Mouse (Mus musculus) lung, postnatal 0 days (tissue): ENCODE results near the gene Calhm4. TPM values are rescaled to one million over a fixed set of nuclear protein-coding genes. Genes with fewer than 3 reads are reported as not detected.

Source experiments
- ATAC-seq: fragments of 200-750 bp; cut with Nextera tagmentation; 2 replicates; pipeline ENCODE4 v1.8.0; 2017; ENCODE audit warnings: moderate library complexity
- DNase-seq: peaks from one replicate; pipeline ENCODE4 v3.0.0-alpha.2; 2016; ENCODE audit warnings: low spot score
- H3K27ac ChIP-seq: fragments of 300-500 bp; sonication (generic); 2 replicates; pipeline ENCODE4 v1.5.1; 2014; ENCODE audit warnings: antibody characterized with exemption, mild to moderate bottlenecking, low read length, mixed read lengths
- H3K27me3 ChIP-seq: fragments of 300-500 bp; sonication (generic); replicated peaks from 2 replicates; pipeline ENCODE4 v1.6.1; 2014; ENCODE audit warnings: low read length, mixed read lengths; ENCODE audit not compliant: insufficient read depth
- H3K36me3 ChIP-seq: fragments of 300-500 bp; sonication (generic); 2 replicates; pipeline ENCODE4 v1.6.1; 2014; ENCODE audit warnings: low read length, mixed read lengths; ENCODE audit not compliant: insufficient read depth
- H3K4me1 ChIP-seq: fragments of 300-500 bp; sonication (generic); 2 replicates; pipeline ENCODE4 v1.6.1; 2014; ENCODE audit warnings: antibody characterized with exemption, low read depth, low read length, mixed read lengths; ENCODE audit not compliant: insufficient read depth
- H3K4me2 ChIP-seq: fragments of 300-500 bp; sonication (generic); replicated peaks from 2 replicates; pipeline ENCODE4 v1.6.1; 2014; ENCODE audit warnings: low read depth, mild to moderate bottlenecking, low read length, moderate library complexity, mixed read lengths
- H3K4me3 ChIP-seq: fragments of 300-500 bp; sonication (generic); 2 replicates; pipeline ENCODE4 v1.5.1; 2014; ENCODE audit warnings: low read depth, low read length
- H3K9ac ChIP-seq: fragments of 300-500 bp; sonication (generic); replicated peaks from 2 replicates; pipeline ENCODE4 v1.6.1; 2014; ENCODE audit warnings: low read depth, mild to moderate bottlenecking
- H3K9me3 ChIP-seq: fragments of 300-500 bp; sonication (generic); 2 replicates; pipeline ENCODE4 v1.6.1; 2016; ENCODE audit warnings: low read length, mixed read lengths
- CTCF ChIP-seq: IDR thresholded peaks from 2 replicates; pipeline ENCODE4 v1.5.1; 2016; ENCODE audit warnings: antibody characterized with exemption, mild to moderate bottlenecking
- EP300 ChIP-seq: IDR thresholded peaks from 2 replicates; pipeline ENCODE4 v1.6.1; 2016; ENCODE audit warnings: antibody characterized with exemption, mild to moderate bottlenecking, control low read depth
- WGBS: fragments of 180-500 bp; shearing (Covaris S2); extraction: QIAGEN DNeasy Blood & Tissue Kit; methylation state at CpG from one replicate; pipeline ENCODE4 v1.1.7; 2014; 5-methylcytosine and 5-hydroxymethylcytosine counted together
- polyA plus RNA-seq: library from polyadenylated mRNA; unstranded; fragments of >200 nt; fragmentation: Nextera tagmentation; extraction: Ambion mirVana; gene quantifications from 2 replicates; pipeline ENCODE4 v1.2.1, GENCODE M21; 2015

Calhm4 gene
- polyA plus RNA-seq, 1 experiment from 2014 or later: not detected

- Histone ChIP-seq H3K4me2 (no peak within 1 kb of the TSS), H3K9me3 (no peaks in the 10 kb centered on the region), H3K36me3 (no peaks in the 10 kb centered on the region), H3K27ac (no peak within 1 kb of the TSS), H3K27me3 (no peaks in the 10 kb centered on the region), H3K4me1 (no peaks in the 10 kb centered on the region), H3K9ac (no peak within 1 kb of the TSS), H3K4me3 (no peak within 1 kb of the TSS)
- 88% methylated on average over 3 of the region's 3 CpGs for WGBS
- DNase-seq (no peak), ATAC-seq (no peak)
- TF ChIP-seq CTCF: no peak
- no peak for TF ChIP-seq EP300
Observed at GRCm38 (mm10) chr10:34037401-34037800, 6.7 kb downstream of the Calhm4 start, which contains the start of gene Trappc3l. Gene Trappc3l, plus strand, starts transcription at chr10:34037597.

GRCm38 (mm10) chr10:34036587-34036986, 7.5 kb downstream of the Calhm4 start:
- H3K9ac ChIP-seq: no peak overlapping the region
- WGBS: 11% methylated on average over 5 of the region's 5 CpGs
- ATAC-seq (peak; percentile 73), DNase-seq (peak; percentile 87)
- H3K27me3 ChIP-seq: no peaks in the 10 kb centered on the region
- H3K4me3 ChIP-seq: no peak overlapping the region
- no peaks in the 10 kb centered on the region for H3K36me3 ChIP-seq
- TF ChIP-seq CTCF: peak; percentile 89
- TF ChIP-seq EP300: no peak
- no peaks in the 10 kb centered on the region for H3K4me1 ChIP-seq
- no peak overlapping the region for H3K27ac ChIP-seq
- no peaks in the 10 kb centered on the region for H3K9me3 ChIP-seq
- no peak overlapping the region for H3K4me2 ChIP-seq

DNA sequence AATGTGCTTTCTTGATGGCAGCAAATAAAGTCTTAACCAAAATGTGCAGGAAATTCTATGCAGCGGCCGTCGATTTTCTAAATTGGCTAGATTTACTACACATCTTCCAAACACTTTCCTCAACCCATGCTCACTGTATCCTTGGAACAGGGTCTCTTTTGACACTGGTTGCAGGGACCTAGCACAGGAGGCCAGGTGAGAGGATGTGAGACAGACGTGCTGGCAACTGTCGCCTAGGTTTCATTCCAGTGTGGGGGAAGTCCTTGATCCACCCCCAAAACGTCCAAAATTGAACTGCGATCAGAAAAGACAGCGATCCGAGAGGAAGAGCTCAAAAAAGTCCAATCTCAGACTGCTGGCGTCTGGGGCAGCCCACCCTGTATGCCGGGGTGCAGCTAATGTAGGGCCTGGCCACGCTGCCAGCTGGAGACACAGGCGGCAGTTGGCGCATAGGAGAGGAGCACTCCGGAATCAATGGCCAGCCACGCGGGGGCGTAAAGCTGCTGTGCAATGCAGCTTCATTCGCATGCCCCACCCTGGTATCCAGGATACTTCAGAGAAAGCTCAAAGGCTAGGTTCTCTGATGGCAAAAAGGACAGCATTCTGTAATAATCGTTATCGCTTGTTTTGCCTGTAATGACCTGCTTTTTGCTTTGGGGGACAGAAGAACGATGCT, 10.3 kb downstream of the Calhm4 start:
- Histone ChIP-seq H3K4me3 (no peak overlapping the region), H3K4me1 (no peaks in the 10 kb centered on the region), H3K4me2 (peak overlapping the region; percentile 30; the same call in 1 of the 2 replicates), H3K27me3 (no peaks in the 10 kb centered on the region), H3K9ac (0 out of 2 replicates have a peak overlapping the region, but pooled peaks have one; percentile 8), H3K36me3 (no peaks in the 10 kb centered on the region), H3K9me3 (no peaks in the 10 kb centered on the region), H3K27ac (no peak overlapping the region)
- DNase-seq (peak; percentile 85), ATAC-seq (peak; percentile 85)
- WGBS: 21% methylated on average over 22 of the region's 22 CpGs
- TF ChIP-seq CTCF (peak; percentile 88), EP300 (no peak)

DNA sequence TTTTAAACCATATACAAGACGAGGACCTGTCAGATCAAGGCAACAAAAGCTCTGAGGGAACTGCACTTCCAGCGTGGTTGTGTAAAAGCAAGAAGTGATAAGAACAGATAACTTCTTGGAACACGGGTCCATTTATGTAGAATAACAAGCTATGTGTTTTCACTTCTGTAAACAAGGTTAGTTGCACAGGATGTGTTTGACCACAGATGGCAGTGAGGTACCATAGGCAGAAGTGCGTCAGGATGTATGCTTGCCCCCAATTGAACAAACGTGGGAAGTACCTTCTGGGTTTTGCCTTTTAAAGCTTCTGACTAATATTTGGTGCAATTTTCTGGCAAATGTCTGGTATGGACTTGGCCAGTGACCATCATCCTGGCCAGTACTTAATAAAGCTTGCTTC, 13.8 kb downstream of the Calhm4 start:
- Histone ChIP-seq H3K36me3 (no peaks in the 10 kb centered on the region), H3K9me3 (no peaks in the 10 kb centered on the region), H3K27me3 (no peaks in the 10 kb centered on the region), H3K4me1 (no peaks in the 10 kb centered on the region), H3K9ac (no peak overlapping the region), H3K4me3 (no peak overlapping the region), H3K27ac (no peak overlapping the region), H3K4me2 (no peak overlapping the region)
- no peak for ATAC-seq
- TF ChIP-seq EP300 (no peak), CTCF (no peak)
- no peak for DNase-seq
- 49% methylated on average over 5 of the region's 5 CpGs for WGBS

DNA sequence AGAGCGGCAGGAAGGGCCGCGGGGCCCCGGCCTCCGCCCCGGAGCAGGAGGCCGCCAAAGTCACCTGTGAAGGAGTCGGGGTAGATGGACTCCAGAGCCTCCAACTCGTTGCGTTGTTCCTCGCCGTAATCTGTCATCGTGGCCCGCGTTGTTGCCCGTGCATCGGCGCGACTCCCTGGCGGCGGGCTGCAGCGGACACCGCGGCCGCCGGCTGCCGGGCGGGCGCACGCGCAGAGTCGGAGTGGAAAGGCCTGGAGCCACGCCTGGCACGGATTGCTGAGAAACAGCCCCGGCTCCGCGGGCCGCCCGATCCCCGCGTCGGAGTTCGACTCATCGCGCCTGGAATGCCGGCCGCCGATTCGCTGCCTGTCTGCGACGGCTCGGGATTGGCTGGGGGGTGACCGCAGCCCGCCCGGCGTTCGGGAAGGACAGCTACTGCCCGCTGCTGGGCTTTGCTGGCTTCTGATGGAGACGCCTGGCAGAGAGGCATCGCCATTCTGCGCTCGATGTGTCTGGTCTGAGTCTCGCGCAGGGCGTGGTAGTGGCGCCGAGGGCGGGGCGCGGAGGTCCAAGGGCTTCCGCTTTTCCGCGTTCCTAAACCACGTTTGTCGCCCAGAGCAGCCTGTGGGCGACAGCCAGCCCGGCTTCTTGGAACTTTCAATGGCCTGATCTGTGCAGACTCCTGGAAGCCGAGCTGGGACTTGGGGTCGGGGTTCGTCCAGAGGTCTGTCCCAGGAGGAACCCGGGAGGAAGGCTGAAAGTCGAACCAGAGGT, 24.6 kb downstream of the Calhm4 start, which contains the start of gene Rwdd1:
Gene Rwdd1 (minus strand): TSS at position 323 of the 774 bp plus-strand sequence.
- H3K9ac ChIP-seq: peak within 1 kb of the TSS; percentile 84
- under 1% methylated on average over 80 of the region's 82 CpGs for WGBS
- H3K36me3 ChIP-seq: no peaks in the 10 kb centered on the region
- no peaks in the 10 kb centered on the region for H3K9me3 ChIP-seq
- no peaks in the 10 kb centered on the region for H3K27me3 ChIP-seq
- DNase-seq (peak; percentile 99), ATAC-seq (peak; percentile 100)
- peaks cover 8% of the 10 kb centered on the region; the same call in 1 of the 2 replicates for H3K4me1 ChIP-seq
- H3K27ac ChIP-seq: peak within 1 kb of the TSS; percentile 96
- TF ChIP-seq EP300: 0 out of 2 replicates have a peak, but pooled peaks have one; percentile 57
- peak; percentile 52 for TF ChIP-seq CTCF
- H3K4me3 ChIP-seq: peak within 1 kb of the TSS; percentile 87
- peak within 1 kb of the TSS; percentile 69 for H3K4me2 ChIP-seq

- TF ChIP-seq EP300: no peak
- no peak for TF ChIP-seq CTCF
- Histone ChIP-seq H3K4me1 (peaks cover 8% of the 10 kb centered on the region; the same call in 1 of the 2 replicates), H3K36me3 (no peaks in the 10 kb centered on the region), H3K4me3 (peak overlapping the region; percentile 87), H3K9ac (peak overlapping the region; percentile 84), H3K9me3 (no peaks in the 10 kb centered on the region), H3K27me3 (no peaks in the 10 kb centered on the region), H3K4me2 (peak overlapping the region; percentile 69), H3K27ac (peak overlapping the region; percentile 96)
- WGBS: under 1% methylated on average over 21 of the region's 21 CpGs
- DNase-seq (peak; percentile 47), ATAC-seq (peak; percentile 30; the same call in 1 of the 2 replicates)
Observed at GRCm38 (mm10) chr10:34018746-34019301, 25.3 kb downstream of the Calhm4 start.
